Mouse (Mus musculus) inflammation-experienced regulatory T-cells (primary cell): ENCODE results near the gene Lrcol1. TPM values are rescaled to one million over a fixed set of nuclear protein-coding genes. Genes with fewer than 3 reads are reported as not detected.

Source experiments
- polyA plus RNA-seq, 2 experiments: library from polyadenylated mRNA; unstranded; fragments of 100-300 nt; shearing (Covaris generic); gene quantifications; one replicate each; pipeline ENCODE4 v1.2.1; 2017

Gene Lrcol1
- under 1 TPM; 0.31 to 0.58 TPM for polyA plus RNA-seq

DNA sequence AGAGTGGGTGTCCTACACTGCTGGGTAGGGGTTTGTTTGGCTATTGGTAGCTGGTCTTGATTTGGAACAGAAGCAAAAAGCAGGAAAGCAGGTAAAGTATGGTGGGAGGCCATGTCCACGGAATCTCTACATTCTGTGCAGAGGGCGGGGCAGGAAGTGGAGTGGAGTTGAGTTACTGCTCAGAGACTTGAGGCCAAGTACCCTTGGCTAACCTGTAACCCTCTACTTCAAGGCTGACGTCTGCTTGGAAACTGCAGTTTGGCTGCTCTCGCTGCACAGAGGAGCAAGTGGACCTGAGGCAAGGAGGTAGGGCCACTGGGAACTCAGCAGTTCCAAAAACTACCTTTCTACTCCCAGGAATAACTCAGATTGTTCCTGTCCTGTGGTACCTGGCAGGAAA lies at the start of gene Lrcol1:
Gene Lrcol1 (plus strand): TSS at position 207 of the 400 bp plus-strand sequence.

DNA sequence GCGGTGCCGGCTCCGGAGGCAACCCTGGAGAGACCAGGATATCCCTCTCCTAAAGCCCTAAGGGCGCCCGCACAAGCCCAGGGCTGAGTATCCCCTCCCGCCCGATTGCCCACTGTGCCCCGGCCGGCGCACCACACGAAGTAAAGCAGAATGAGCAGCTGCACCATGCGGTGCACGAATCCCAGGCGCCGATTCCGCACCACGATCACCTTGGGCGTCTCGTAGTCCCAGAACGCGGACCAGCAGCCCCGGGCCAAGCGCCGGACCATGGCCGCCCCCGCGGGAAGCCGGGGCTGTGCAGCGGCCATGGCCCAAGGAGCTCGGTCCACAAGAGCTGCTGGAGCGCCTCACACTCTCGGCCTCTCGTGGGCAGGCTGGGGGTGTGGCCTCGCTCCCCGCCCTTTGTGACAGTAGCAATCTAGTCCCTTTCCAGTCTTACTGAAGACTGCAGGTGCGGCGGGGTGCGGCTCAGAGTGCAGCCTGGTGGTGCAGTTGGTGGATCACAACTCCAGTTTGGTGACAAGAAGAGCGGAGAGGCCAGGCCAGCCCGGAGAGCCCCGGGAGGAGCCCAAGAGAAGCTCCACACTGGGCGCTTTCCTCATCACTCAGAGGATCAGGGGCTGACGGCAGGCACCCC lies 1.8 kb upstream of the Lrcol1 start, which contains the start of gene P2rx2:
Gene P2rx2 (minus strand): TSS at position 565 of the 637 bp plus-strand sequence.

Other genes with a start within 250 kb of the Lrcol1 start
- 1 to 10 TPM; 2.1 to 2.6 TPM for gene Plcxd1, start 244.8 kb upstream of the Lrcol1 start, polyA plus RNA-seq
- 10 to 100 TPM; 57.5 to 92.5 TPM for gene Gtpbp6, start 236.5 kb upstream of the Lrcol1 start, polyA plus RNA-seq
- gene Zfp605, start 234.6 kb upstream of the Lrcol1 start, polyA plus RNA-seq, result 1 to 10 TPM; 2.8 to 4.0 TPM
- gene Chfr, start 208.9 kb upstream of the Lrcol1 start, polyA plus RNA-seq, result 10 to 100 TPM; 63.1 to 78.6 TPM
- gene Golga3, start 168.0 kb upstream of the Lrcol1 start, polyA plus RNA-seq, result 10 to 100 TPM; 30.3 to 30.8 TPM
- gene Ankle2, start 113.7 kb upstream of the Lrcol1 start, polyA plus RNA-seq, result 10 to 100 TPM; 52.2 to 60.1 TPM
- gene Pgam5, start 74.8 kb upstream of the Lrcol1 start, polyA plus RNA-seq, result 10 to 100 TPM; 53.2 to 69.8 TPM
- 1 to 10 TPM; 2.8 to 4.2 TPM for gene Pxmp2, start 58.5 kb upstream of the Lrcol1 start, polyA plus RNA-seq
- gene Pole, start 58.4 kb upstream of the Lrcol1 start, polyA plus RNA-seq, result 1 to 10 TPM; 3.2 to 3.9 TPM
- gene P2rx2, start 1.5 kb upstream of the Lrcol1 start, polyA plus RNA-seq, result not detected
- 10 to 100 TPM; 36.8 to 42.6 TPM for gene Fbrsl1, start 103.8 kb downstream of the Lrcol1 start, polyA plus RNA-seq
- gene Galnt9, start 199.6 kb downstream of the Lrcol1 start, polyA plus RNA-seq, result 10 to 100 TPM in 1 of 2 experiments, 1 to 10 TPM in 1; 6.4 to 18.1 TPM